Mouse (Mus musculus) heart, postnatal 36 days (tissue): ENCODE results near the gene P2rx4. TPM values are rescaled to one million over a fixed set of nuclear protein-coding genes. Genes with fewer than 3 reads are reported as not detected.

Source experiments
- DNase-seq, 2 experiments: peaks; one replicate each; pipeline ENCODE4 v3.0.0; 2021 to 2022
- intact Hi-C: fragments of 180-260 bp; cut with DNase I; formaldehyde crosslinking; loops from one replicate; pipeline ENCODE4 v1.15.1; 2025
- total RNA-seq, 2 experiments: library from RNA; stranded (reverse); gene quantifications; 2 replicates each; pipeline ENCODE4 v1.2.3; 2021

Gene P2rx4
- total RNA-seq, 2 experiments from 2014 or later = 18.9 to 20.5 TPM

- no peak for DNase-seq
- intact Hi-C loops = no loop called here
Measured at GRCm38 (mm10) chr5:122702156-122702555, 5.2 kb upstream of the P2rx4 start.

- DNase-seq = no peak
- intact Hi-C loops = no loop called here
Measured at GRCm38 (mm10) chr5:122703574-122703973, 3.8 kb upstream of the P2rx4 start.

- intact Hi-C loops = no loop called here
- no peak for DNase-seq
Measured at GRCm38 (mm10) chr5:122704571-122704970, 2.8 kb upstream of the P2rx4 start.

- intact Hi-C loops = loop anchor here (5.0 kb wide), 1 partner anchor 203 kb away; the partner anchor contains the start of gene Atp2a2
- no peak for DNase-seq
Measured at GRCm38 (mm10) chr5:122705174-122705573, 2.2 kb upstream of the P2rx4 start.

DNA sequence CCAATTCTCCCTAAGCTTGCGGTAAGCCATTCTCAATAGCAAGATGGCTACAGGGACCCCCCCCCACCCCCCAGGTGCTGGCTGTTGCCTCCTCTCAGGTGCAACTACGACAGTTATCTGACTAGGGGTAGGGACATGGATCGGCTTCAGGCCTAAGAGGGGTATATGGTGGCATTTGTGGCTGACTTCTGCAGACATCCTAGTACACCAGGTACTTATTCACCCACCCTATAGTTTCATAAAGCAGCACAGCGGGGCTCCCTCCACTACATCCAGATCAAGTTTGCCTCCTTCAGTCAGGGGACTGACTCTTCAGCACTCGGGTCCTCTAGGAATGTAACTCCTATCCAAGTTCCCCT, 448 bp upstream of the P2rx4 start:
- DNase-seq = no peak
- intact Hi-C loops = loop anchor here (5.0 kb wide), 1 partner anchor 205 kb away; the partner anchor contains the start of gene Atp2a2

DNA sequence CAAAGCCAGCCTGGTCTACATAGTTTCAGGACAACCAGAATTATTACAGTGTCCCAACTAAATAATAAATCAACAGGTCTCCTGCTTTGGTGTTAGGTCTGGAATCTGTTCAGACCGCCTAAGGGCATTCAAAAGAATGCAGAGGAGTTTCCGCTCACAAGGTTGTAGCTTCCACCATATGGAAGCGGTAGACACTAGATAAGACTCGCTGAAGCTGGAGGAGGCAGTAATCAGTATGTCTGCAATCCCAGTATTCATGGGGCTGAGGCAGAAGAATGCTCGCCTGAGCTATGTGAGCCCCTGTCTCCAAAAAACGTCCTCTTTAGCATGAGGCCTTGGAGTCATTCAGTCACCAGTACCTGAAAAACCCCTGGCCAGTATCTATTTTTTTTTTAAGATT, 1.5 kb downstream of the P2rx4 start:
- DNase-seq = no peak
- intact Hi-C loops = loop anchor here (5.0 kb wide), 1 partner anchor 207 kb away; the partner anchor contains the start of gene Atp2a2

DNA sequence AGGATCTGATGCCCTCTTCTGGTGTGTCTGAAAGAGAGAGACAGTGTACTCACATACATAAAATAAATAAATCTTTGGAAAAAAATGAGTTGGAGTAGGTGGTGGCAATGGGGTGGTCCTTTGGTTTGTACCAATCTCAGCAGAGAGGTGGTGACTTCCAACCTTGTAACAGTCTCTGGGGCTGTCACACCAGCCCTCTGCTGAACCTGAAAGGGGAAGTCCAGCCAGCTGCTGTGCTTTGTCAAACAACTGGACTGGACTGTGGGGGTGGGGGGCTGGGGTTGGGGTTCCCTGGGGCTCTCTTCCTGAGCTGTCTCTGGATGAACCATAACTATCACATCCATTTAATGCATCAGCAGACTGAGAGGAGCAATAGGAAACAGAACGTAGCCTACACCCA, 8.4 kb downstream of the P2rx4 start:
- intact Hi-C loops = no loop called here
- DNase-seq = no peak

DNA sequence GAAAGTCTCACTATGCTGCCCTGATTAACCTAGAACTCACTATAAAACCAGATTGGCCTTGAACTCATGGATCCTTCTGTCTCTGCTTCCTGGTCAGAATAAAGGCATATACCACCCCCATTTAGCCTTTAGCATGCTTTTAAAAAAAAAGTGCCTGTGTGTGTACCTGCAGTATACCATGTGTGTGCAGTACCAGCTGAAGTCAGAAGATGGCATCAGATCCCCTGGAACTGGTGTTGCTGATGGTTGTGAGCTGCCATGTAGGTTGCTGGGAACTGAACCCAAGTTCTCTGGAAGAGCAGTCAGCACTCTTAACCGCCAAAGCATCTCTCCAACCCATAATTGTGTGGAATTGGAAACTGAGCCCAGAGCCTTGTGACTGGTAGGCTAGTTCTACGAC, 9.4 kb downstream of the P2rx4 start:
- DNase-seq = no peak

GRCm38 (mm10) chr5:122718400-122718799, 11.1 kb downstream of the P2rx4 start:
- no peak for DNase-seq
- intact Hi-C loops = no loop called here

More for the DNA sequence above, 9.4 kb downstream of the P2rx4 start:
- intact Hi-C loops = no loop called here

DNA sequence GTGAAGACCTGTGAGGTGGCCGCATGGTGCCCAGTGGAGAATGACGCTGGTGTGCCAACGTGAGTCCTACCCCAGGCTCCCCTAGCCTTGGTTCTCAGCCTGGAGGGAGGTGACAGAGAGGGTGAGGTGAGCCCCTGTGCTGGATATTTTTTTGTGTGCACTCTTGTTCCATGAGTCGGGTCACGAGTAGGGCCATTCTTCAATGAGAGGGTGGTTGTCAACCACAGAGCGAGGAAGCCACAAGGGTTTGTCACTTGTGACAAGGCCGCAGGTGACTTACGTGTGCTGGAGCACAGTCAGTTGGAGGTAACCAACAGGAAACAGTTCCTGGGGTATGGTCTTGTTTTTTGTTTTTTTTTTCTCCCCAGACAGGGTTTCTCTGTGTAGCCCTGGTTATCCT, 11.8 kb downstream of the P2rx4 start:
- intact Hi-C loops = no loop called here
- no peak for DNase-seq

- DNase-seq = no peak
- intact Hi-C loops = loop anchor here (5.0 kb wide), 2 partner anchors 73 to 323 kb away; no protein-coding TSS in a partner anchor
Measured at GRCm38 (mm10) chr5:122725453-122725852, 18.1 kb downstream of the P2rx4 start.

DNA sequence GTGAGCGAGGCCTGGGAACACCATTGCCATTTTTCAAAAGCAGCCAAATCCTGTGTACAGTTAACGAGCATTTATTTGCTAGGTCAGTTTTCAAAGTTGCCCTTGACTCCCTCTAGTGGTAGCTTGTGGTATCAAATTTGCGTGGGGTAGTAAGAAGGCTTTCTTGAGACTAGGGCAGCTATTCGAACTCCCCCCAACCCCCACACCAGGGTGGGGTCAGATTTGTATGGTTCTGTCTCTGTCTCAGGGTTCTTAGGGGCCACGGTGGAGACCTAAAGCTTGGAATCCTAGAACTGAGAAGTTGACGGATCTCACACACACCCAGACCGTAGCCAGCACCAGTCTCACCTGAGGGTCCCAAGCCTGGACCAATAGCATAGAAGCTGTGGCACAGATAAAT, 18.7 kb downstream of the P2rx4 start:
- peak; percentile 67 for DNase-seq
- intact Hi-C loops = loop anchor here (5.0 kb wide), 2 partner anchors 74 to 324 kb away; no protein-coding TSS in a partner anchor

GRCm38 (mm10) chr5:122726595-122726994, 19.3 kb downstream of the P2rx4 start:
- no peak for DNase-seq
- intact Hi-C loops = loop anchor here (5.0 kb wide), 2 partner anchors 74 to 324 kb away; no protein-coding TSS in a partner anchor

GRCm38 (mm10) chr5:122727096-122727495, 19.8 kb downstream of the P2rx4 start:
- DNase-seq = no peak
- intact Hi-C loops = loop anchor here (5.0 kb wide), 2 partner anchors 75 to 325 kb away; no protein-coding TSS in a partner anchor

DNA sequence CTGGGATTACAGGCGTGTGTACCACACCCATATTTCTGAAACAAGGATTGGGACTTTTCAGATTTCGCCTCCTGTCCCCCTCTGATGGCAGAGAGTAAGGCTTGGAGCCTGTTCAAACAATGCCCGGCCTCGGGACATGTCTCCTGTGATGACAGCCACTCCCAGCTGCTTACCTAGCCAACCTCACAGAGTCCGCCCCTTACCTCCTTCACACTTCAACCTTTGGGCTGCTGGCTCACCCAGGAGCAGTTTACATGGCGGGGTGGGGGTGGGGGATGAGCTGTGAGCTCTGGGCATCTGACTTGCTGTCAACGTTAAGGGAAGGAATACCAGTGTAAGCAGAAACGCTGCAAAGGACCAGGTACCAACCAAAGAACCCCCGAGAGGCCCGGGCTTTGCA, 23.4 kb downstream of the P2rx4 start:
- DNase-seq = no peak
- intact Hi-C loops = no loop called here

- DNase-seq = peak; percentile 73 to 79
- intact Hi-C loops = no loop called here
Measured at GRCm38 (mm10) chr5:122731321-122731720, 24.0 kb downstream of the P2rx4 start.

- peak; percentile 28 to 38 for DNase-seq
- intact Hi-C loops = no loop called here
Measured at GRCm38 (mm10) chr5:122731991-122732673, 24.8 kb downstream of the P2rx4 start.

DNA sequence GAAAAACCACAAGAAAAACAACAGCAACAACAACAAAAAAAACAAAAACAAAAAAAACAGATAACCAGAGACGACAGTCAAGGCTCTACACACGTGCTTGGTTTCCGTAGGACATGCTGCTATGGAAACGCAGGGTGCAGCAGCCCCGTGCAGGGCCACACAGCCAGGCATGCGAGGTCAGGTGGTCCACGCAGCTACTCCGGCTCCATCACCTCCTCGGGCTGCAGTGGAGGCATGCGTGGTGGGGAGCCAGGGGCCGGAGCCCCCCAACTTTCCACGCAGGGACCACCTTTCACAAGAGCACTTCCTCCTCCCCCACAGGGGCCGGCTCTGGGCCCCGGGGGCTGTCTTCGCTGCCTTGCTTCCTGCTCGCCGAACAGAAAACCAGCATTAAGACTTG, 26.5 kb downstream of the P2rx4 start:
- intact Hi-C loops = no loop called here
- no peak for DNase-seq

DNA sequence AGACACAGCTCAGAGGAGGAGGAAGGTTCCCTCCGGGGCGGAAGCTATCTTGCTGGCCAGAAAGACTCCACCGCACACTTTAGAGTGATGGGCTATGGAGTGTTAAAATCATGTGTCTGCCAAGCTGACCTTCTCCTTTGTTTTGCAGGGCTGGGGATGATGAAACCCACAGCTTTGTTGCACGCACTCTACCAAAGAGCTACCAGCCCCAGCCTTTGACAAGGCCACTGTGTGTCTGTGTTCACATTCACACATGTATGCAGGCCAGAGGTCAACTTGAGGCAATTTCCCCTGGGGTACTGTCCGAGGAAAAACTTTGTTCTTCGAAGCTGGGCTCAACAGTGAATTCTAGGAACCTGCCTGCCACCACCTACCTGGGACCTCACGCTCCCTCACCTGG, 28.5 kb downstream of the P2rx4 start:
- intact Hi-C loops = no loop called here
- DNase-seq = no peak

- no peak for DNase-seq
- intact Hi-C loops = no loop called here
Measured at GRCm38 (mm10) chr5:122736761-122737160, 29.4 kb downstream of the P2rx4 start.

DNA sequence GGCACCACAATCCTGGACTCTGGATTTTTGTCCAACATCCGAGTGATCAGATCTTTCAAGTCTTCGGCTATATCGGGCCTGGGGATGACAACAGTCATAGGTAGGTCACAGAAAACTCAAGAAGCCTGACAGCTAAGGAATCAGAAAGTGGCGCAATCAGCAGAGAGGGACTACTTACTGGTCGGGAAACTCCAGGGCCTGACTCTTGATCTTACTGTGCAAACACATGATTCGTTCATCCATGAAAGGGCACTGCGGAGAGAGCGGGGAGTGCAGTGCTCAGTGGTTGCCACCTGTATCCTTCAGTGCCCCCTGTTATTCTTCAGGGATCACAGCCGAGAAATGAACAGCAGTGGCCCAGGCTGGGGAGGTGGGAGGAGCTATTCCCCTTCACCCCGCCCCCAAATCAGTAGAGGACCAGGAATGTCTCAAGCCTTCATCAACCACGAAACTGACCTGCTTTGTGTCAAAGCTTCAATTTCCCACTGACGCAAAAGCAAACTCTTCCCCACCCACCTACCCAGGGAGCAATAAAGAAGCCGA, 36.6 kb downstream of the P2rx4 start:
- intact Hi-C loops = no loop called here
- no peak for DNase-seq

DNA sequence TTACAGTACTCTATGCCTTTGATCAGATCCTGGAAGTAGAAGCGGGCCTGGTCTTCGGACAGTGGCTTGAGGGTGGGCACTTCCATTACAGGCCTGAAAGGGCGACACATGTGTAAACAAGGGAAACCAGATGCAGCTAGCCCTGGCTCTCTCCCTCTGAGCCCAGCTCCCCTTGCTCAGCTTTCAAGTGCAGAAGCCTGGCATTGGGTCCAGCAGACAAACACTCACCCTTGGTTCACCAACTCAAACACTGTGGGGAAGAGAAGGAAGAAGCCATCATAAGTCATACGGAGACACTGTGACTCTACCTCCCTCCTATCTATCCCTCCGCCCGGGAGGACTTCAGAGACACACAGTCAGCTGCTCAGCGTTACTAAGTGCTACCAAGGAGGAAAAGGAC, 40.6 kb downstream of the P2rx4 start:
- intact Hi-C loops = no loop called here
- no peak for DNase-seq
